Mouse (Mus musculus): ENCODE data around the gene Slc44a2. TPM values are rescaled to one million over a fixed set of nuclear protein-coding genes. Genes with fewer than 3 reads are reported as not detected.

The Slc44a2 gene
- total RNA-seq, 2 experiments from 2014 or later, result 50.8 to 54.6 TPM

DNA sequence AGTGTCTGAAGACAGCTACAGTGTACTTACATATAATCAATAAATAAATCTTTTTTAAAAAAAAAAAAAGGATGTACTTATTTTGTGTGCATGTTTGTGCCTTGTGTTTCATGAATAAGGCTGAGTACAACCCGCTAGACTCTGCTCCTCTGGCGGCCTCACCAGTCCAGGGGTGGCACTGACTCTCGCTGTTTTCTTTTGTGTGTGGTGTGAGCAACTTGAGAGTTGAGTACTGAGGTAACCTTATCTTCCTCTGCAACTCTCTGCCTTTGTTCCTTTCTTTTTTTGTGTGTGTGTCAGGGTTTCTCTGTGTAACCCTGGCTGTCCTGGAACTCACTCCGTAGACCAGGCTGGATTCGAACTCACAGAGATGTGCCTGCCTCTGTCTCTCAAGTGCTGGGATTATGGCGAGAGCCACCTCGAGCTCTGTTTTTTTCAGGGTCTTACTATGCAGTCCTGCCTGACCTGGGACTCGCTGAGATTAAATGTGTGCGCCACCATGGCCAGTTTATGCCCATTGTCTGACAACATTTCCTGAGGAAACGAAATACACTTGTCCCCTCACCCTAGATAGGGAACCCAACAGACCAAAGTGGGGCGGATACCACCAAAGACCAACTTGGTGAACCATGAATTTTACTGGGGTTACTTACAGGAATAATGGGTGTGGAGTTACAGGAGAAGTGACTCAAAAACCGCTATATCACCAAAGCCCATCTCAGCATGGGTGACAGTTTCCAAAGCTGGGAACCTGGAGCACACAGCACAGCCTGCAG lies 11.1 kb downstream of the Slc44a2 start:
- DNase-seq (ENCODE audit: extremely low spot score in 1 of 2, low spot score in 1 of 2), result no peak

DNA sequence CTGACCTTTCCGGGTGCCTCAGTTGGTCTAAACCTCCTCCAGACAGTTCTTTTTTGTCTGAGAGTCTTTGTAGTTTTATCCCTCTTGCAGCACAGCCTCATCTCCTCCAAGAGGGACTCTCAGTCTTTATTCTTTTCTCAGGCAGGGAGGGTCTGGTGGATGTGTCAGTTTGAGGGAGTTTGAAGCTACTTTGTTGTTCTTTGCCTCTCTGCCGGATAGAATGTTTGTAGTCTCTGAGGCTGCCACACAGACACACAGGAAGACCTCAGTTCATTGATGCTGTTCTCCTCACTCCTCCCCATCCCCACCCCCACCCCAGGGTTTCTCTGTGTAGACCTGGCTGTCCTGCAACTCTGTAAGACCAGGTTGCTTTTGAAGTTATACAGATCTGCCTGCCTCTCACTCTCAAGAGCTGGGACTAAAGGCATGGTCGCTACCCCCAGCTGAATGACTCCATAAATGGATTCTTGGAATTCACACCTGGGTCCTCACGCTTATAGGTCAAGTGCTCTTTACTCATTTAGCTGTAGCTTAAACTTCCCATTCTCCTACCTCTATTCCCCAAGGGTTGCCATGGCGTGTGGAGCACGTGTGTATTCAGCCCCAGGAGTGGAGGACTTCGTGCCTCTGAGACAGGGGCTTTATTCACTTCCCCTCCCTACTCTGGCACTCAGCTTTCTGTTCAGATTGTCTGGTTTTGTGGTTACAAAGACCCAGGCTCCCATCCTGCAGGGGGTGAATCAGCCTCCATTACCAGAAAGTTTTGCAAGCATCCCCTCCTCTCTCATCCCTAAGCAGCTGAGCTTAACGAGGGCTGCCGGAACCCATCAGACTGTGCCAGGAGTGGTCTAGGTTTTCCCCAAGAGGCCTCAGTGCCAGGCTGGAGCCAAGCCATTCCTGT lies 11.9 kb downstream of the Slc44a2 start:
- no peak for DNase-seq (ENCODE audit: extremely low spot score in 1 of 2, low spot score in 1 of 2)

DNA sequence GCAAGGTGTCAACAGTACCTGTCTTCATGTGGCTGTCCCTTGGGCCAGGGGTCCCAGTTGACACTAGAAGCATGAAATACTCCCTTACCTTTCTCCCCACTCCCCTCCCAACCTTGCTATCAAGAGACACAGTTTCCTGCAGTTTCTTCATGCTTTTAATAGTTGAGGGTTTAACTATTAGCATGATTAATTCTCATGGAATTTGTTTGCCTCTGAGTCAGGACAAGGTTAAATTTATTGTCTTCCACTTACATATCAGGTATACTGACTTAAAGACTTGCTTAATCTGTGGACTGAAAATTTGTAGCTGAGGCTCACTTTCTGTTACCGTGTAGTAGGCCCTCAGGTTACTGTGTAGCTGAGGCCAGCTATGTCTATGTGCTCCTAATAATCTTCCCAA lies 13.0 kb downstream of the Slc44a2 start:
- DNase-seq (ENCODE audit: extremely low spot score in 1 of 2, low spot score in 1 of 2), result no peak

DNA sequence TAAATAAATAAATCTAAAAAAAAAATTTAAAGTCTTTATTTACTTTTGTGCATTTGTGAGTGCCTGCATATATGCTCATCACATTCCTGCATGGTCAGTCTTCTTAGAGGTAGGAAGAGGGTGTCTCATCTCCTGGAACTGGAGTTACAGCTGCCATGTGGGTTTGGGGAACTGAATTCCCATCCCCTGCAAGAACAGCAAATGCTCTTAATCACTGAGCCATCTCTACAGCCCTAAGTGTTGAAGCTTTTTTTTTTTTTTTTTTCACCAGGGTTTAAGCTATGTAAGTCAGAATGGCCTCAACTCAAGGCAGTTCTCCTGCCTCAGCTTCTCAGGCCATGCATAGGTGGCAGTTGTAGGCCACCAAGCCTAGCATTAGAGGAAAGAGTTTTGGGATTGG lies 14.2 kb downstream of the Slc44a2 start:
- DNase-seq (ENCODE audit: extremely low spot score in 1 of 2, low spot score in 1 of 2), result no peak

DNA sequence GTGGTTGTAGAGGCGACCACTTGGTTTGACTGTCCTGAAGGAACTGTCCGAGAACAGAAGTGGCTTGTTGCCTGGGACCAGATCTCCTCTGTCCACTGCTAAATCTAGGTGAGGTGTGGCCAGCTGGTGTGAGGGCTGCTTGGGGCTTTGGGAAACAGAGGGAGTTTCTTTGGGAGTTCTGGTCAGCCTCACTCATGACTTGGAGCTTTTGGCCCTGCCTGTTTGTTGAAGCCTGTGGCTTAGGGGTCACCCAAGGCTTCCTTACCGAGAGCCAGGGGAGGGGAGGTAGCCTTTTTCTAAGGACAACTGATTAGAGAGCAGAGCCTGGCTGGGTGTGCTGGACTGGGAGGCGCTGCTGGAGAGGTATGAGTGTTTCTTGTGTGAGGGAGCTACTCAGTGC lies 14.9 kb downstream of the Slc44a2 start:
- DNase-seq (ENCODE audit: extremely low spot score in 1 of 2, low spot score in 1 of 2), result no peak

DNA sequence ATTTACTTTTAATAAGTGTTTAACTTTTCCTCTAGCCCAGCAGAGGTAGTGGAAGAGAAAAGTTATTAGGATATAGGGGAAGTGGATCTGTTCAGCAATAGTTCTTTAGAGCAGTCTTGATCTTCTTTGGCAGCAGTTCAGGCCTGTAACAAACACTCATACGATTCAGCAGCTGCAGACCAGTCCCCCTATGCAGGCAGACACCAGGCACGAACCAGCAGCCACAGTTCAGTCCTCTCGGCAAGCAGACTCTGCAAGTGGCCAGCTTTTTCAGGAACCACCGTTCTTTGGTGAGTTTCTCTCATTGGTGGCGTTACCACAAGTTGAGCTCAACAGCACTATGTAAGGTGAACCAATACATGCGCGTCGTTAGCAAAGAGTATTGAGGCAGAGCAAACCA lies 16.0 kb downstream of the Slc44a2 start:
- no peak for DNase-seq (ENCODE audit: extremely low spot score in 1 of 2, low spot score in 1 of 2)

DNA sequence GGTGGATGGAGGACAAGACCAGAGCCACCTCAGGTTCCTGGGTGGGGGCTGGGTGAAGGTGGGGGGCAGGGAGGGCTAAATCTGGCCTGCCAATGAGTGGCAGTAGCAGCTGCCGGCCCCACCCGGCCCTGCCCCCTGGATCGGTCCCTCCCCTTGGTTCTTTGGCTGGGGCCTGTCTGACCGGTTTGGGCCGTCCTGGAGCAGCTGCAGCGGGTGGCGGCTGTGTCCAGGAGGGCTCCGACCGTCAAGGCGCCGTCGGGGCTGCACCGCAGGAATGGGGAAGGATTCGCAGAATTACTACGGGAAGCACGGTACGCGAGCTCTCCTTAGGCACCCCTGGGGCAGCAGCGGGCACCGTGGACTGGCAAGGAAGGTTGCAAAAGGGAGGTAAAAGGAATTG lies 17.2 kb downstream of the Slc44a2 start:
- DNase-seq (ENCODE audit: extremely low spot score in 1 of 2, low spot score in 1 of 2), result no peak

DNA sequence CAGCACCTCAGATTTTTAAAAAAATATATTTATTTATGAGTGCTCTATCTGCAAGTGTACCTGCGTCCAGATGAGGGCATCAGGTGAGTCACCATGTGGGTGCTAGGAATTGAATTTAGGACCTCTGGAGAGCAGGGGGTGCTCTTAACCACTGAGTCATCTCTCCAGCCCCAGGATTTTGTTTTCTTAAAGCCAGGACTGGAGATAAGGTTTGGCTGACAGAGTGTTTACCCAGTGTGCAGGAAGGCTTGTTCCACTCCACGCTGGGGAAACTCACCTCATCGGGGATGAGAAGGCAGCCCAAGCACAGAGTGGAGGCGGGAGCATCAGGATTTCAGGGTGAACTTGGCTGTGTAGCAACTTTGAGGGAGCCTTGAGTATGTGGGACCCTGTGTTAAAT lies 19.9 kb downstream of the Slc44a2 start:
- DNase-seq (ENCODE audit: extremely low spot score in 1 of 2, low spot score in 1 of 2), result no peak

DNA sequence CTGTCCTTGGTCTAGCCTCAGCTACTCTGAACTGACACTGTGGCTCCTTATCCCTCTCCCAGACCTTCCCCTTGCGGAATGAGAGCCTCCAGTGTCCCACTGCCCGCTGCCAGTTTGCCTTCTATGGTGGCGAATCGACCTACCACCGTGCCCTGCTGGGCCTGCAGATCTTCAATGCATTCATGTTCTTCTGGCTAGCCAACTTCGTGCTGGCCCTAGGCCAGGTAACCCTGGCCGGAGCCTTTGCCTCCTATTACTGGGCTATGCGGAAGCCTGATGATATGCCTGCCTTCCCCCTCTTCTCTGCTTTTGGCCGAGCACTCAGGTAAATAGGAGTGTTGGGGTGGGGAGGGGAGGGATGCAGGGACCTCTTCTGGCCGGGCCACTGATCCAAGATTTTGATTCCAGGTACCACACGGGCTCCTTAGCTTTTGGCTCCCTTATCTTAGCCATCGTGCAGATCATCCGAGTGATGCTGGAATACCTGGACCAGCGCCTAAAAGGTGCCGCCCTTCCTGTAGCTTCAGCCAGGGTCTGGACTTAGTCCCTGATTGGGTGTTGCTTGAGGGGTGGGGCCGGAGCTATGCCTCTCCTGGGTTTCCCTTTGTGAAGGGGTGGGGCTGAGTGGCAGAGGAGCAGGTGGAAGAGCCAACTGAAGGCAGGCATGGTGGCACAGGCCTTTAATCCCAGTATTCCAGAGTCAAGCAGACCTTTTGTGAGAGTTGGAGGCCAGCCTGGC lies 26.3 kb downstream of the Slc44a2 start:
- DNase-seq (ENCODE audit: extremely low spot score in 1 of 2, low spot score in 1 of 2), result no peak

DNA sequence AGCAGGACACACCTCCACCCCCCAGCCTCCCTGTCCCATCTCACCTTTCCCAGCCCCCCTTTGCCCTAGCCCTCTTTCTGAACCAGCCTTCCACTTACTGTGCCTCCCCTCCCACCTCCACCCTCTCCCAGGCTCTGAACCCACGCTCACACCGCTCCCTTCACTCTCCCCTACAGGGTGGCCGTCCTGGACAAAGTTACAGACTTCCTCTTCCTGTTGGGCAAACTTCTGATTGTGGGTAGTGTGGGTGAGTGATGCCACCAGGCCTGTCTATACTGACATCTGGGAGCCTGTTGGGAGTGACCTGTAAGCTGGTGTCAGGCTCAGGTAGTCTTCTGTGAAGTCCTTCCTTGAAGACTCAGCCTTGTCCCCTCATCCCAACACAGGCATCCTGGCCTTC lies 27.7 kb downstream of the Slc44a2 start:
- DNase-seq (ENCODE audit: extremely low spot score in 1 of 2, low spot score in 1 of 2), result no peak

DNA sequence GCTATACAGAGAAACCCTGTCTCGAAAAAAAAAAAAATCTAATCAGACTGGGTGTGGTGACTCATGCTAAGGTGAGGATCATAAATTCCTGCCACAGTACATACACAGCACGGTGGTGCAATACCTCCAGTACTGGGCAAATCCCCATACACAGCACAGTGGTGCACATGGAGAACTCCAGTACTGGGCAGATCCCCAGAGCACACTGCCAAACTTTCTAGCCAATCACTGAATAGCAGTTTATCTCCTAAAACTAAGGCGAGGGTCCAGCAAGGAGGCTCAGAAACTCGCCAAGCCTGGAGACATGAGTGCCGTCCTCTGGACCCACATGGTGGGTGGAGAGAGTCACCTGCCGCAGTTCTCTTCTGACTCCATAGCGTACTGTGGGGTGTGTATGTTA lies 30.7 kb downstream of the Slc44a2 start:
- no peak for DNase-seq (ENCODE audit: extremely low spot score in 1 of 2, low spot score in 1 of 2)

DNA sequence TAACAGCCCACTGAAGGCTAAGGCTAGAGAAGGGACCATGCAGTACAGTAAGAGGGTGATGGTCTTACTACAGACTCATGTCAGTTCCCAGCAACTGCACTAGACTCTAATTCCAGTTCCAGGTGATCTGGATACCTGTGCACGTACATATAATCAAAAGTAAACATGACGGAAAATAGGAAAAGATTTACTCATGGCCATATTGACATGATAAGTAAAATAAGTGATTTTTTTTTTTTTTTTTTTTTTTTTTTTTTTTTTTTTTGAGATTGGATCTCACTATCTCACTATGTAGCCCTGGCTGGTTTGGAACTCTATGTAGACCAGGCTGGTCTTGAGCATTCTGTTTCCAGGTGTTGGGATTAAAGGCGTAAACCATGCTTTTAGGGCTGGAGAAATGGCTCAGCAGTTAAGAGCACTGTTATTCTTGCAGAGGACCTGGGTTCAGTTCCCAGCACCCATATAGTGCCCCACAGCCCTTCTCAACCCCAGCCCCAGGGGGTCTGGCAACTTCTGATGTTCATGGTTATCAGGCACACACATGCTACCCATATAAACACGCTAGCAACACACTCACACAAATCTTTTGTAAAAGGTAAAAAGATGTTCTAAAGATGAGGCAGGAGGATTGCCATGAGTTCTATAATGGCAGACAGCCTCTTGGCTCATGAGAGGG lies 31.3 kb downstream of the Slc44a2 start:
- no peak for DNase-seq (ENCODE audit: extremely low spot score in 1 of 2, low spot score in 1 of 2)

DNA sequence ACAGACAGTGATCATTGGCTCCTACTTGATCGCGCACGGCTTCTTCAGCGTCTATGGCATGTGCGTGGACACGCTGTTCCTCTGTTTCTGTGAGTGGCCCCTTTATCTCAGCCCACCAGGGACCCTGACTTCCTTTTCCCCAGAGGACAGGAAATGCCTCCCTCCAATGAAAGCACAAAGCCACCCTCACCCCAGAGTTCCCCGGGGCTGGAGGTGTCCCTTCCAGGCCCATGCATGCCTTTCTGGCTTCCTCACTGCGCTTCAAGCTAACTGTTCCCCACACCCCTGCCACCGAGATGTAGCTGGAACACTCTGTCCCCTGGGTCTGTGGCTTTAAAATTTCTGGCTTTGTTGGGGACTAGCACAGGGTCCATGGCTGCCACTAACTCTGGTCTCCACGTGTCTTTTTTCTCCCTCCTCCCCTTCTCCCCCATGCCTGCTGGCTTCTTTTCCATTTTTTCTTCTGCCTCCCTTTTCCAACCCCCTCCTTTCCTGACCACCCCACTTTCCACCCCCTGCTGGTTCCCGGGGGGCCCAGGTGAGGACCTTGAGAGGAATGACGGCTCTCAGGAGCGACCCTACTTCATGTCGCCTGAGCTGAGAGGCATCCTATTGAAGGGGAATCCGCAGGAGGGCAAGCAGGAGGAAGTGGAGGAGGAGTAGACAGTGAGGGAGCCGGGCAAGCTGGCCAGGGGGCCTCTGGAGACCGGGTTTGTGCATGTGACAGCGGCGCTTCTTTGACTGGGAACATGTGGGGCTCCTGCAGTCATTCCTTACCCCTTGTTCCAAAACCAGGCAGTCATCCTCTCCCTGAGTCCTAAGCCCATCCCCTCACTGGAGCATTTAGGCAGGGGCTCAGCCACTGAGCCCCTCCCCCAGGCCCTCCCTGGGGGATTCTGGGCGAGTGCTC lies 32.2 kb downstream of the Slc44a2 start:
- DNase-seq (ENCODE audit: extremely low spot score in 1 of 2, low spot score in 1 of 2), result no peak

DNA sequence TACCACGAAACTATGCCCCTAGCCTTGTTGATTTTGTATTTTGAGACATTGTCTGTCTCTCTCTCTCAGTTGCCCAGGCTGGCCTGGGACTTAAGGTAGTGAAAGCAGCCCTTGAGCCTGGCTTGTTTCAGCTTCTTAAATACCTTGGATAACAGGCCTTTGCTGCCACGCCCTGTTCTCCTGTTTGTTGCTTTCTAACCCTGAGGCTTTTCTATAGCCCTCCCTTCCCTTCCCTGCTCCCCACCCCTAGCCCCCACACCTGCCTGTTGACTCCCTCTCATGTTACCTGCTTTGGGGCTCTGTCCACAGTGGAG lies 32.8 kb downstream of the Slc44a2 start:
- DNase-seq (ENCODE audit: extremely low spot score in 1 of 2, low spot score in 1 of 2), result no peak

DNA sequence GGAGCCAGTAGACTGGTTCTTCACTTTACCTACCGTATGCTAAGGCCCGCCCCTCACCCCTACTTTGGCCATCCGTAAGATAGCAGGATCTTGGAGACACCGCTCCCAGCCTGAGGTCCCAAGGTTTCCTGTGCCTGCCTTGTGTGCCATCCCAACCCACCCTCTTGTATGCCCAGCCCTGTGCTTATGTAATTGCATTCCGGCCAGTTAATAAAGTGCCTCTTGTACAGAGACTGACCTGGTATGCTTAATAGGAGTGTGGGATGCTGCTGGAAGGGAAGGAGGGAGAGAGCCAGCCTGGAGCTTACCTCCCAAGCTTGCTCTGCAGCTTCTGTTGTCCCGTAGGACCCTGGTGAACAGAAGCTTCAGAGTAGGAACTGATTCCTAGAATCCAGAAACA lies 34.3 kb downstream of the Slc44a2 start:
- DNase-seq (ENCODE audit: extremely low spot score in 1 of 2, low spot score in 1 of 2), result no peak

DNA sequence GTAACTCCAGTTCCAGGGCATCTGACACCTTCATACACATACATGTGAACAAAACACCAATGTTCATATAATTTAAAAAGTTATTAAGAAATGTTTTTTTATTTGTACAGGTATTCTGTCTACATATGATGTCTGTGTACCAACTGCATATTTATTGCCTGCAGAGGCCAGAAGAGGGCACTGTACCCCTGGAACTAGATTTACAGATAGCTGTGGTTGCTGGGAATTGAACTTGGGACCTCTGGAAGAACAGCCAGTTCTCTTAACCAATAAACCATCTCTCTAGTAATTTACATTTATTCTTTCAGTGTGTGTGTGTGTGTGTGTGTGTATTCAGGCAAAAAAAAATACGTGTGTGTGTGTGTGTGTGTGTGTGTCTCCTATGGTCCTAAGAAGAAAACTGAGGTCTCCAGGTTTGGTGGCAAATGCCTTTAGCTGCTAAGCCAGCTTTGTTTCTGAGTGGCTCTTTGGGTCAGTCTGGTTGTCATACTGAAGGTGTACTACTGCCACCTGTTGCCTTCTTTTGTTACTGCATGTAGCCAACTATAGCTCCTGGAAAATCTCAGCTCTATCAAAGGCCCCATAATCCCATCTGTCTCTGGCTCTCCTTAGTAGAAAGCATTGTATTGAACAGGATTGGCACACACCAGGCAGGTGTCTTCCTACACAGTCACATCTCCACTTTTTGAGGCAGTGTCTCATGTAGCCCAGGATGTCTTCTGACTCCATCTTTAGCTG lies 36.7 kb downstream of the Slc44a2 start:
- peak; percentile 24 to 70 for DNase-seq (ENCODE audit: extremely low spot score in 1 of 2, low spot score in 1 of 2)

DNA sequence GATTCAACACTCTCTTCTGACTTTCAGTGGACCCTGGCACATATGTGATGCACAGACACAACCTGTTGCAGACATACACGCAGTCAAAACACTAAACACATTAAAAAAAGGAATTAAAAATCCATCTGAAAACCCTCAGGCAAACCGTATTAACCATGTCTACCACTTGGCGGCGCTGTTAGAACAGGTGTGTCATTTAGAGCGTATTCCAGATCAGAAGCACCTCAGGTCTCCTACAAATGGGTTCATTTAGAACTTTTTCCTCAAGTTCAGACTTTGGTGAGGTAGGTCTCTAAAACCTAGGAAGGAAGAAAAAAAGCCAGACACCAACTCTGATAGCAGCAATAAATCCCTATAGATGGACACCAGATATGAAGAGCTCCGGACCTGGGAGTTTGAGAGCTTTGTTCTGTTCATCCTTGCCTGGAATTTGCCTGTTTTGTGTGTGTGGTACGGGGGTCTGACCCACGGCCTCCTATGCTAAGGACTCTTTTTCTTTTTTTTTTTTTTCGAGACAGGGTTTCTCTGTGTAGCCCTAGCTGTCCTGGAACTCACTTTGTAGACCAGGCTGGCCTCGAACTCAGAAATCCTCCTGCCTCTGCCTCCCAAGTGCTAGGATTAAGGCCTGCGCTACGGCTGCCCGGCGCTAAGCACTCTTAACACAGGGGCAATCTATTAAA lies 46.2 kb downstream of the Slc44a2 start:
- DNase-seq (ENCODE audit: extremely low spot score in 1 of 2, low spot score in 1 of 2), result peak; percentile 41 to 84

DNA sequence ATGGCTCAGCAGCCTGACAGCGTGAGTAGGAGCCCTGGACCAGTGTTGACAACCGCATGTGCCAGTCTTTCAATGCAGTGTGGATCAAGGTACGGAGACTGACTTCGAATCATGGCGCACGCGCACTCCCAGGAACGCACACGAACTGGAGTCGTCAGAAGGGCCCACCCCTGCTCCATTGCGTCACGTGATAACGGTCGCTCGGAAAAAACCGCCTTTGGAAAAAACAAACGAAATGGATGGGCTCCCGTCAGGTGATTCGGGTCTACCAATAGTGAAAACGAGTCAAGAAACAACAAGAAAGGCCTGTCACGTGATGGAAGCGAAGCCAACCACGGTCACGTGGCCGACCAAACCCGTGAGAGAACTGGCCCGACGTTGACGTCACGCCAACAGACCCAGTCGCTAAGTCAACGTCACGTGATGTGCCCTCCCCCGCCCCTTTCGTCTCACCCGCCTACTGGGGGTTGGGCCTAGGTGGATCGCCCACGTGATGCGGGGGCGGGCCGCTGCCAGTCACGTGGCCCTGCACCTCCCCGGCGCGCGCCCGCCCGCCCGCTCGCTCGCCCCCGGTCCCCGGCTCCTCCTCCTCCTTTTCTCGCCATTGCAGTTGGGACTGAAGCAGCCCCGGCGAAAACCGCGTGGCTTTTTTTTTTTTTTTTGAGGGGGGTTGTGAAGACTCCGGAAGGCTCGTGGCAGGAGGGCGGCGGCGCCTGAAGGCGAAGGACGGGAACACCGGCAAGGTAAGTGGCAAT lies 47.0 kb downstream of the Slc44a2 start, which contains the start of gene Ilf3:
TSS of gene Ilf3 (plus strand) at position 515 of the 755 bp plus-strand sequence.
- DNase-seq (ENCODE audit: extremely low spot score in 1 of 2, low spot score in 1 of 2), result peak; percentile 97

All from layer of hippocampus, postnatal 25 days (tissue).